Mouse (Mus musculus): ENCODE results near the gene Prg3. TPM values are rescaled to one million over a fixed set of nuclear protein-coding genes. Genes with fewer than 3 reads are reported as not detected.

The Prg3 gene
- total RNA-seq, 1 experiment from 2014 or later = not detected

GRCm38 (mm10) chr2:85033121-85033520, 45.1 kb downstream of the Prg3 start:
- ATAC-seq (ENCODE audit: extremely low read depth, insufficient number of reproducible peaks, low FRiP score, poor library complexity, severe bottlenecking) = no peak

GRCm38 (mm10) chr2:85034169-85034568, 46.2 kb downstream of the Prg3 start:
- no peak for ATAC-seq (ENCODE audit: extremely low read depth, insufficient number of reproducible peaks, low FRiP score, poor library complexity, severe bottlenecking)

- no peak for ATAC-seq (ENCODE audit: extremely low read depth, insufficient number of reproducible peaks, low FRiP score, poor library complexity, severe bottlenecking)
These were observed 48.6 kb downstream of the Prg3 start for GRCm38 (mm10) chr2:85036507-85037046.

- peak; percentile 93 for ATAC-seq (ENCODE audit: extremely low read depth, insufficient number of reproducible peaks, low FRiP score, poor library complexity, severe bottlenecking)
These were observed 49.3 kb downstream of the Prg3 start, which contains the start of the genes Ssrp1 and P2rx3 for GRCm38 (mm10) chr2:85037047-85038026. Ssrp1 (plus strand) TSS chr2:85037234. P2rx3 (minus strand) TSS chr2:85037462.

- ATAC-seq (ENCODE audit: extremely low read depth, insufficient number of reproducible peaks, low FRiP score, poor library complexity, severe bottlenecking) = no peak
These were observed 50.3 kb downstream of the Prg3 start for GRCm38 (mm10) chr2:85038336-85038735.

Other genes starting within 250 kb of the Prg3 start
- gene Gm19426, start 244.6 kb upstream of the Prg3 start, total RNA-seq (2017) = not detected in 2 replicates
- not detected in 2 replicates for gene Serping1, start 212.8 kb upstream of the Prg3 start, total RNA-seq (2017)
- gene Ube2l6, start 189.4 kb upstream of the Prg3 start, total RNA-seq (2017) = 95.3 and 99.8 TPM in 2 replicates
- not detected in 2 replicates for gene Smtnl1, start 165.6 kb upstream of the Prg3 start, total RNA-seq (2017)
- gene Timm10, start 161.2 kb upstream of the Prg3 start, total RNA-seq (2017) = 10.0 and 10.3 TPM in 2 replicates
- gene Slc43a1, start 149.4 kb upstream of the Prg3 start, total RNA-seq (2017) = 3.4 and 4.7 TPM in 2 replicates
- gene Rtn4rl2, start 101.5 kb upstream of the Prg3 start, total RNA-seq (2017) = not detected in 2 replicates
- 2.7 and 2.9 TPM in 2 replicates for gene Slc43a3, start 51.6 kb upstream of the Prg3 start, total RNA-seq (2017)
- gene Prg2, start 7.8 kb upstream of the Prg3 start, total RNA-seq (2017) = 0.93 TPM in 1 of 2 replicates, not detected in the other
- gene Ssrp1, start 49.0 kb downstream of the Prg3 start, total RNA-seq (2017) = 133 and 139 TPM in 2 replicates
- gene P2rx3, start 49.2 kb downstream of the Prg3 start, total RNA-seq (2017) = not detected in 2 replicates
- 10.6 and 13.3 TPM in 2 replicates for gene Tnks1bp1, start 59.8 kb downstream of the Prg3 start, total RNA-seq (2017)
- gene Aplnr, start 148.0 kb downstream of the Prg3 start, total RNA-seq (2017) = 0.47 TPM in 1 of 2 replicates, not detected in the other
- gene Lrrc55, start 209.0 kb downstream of the Prg3 start, total RNA-seq (2017) = not detected in 2 replicates